Mouse (Mus musculus): ENCODE measurements at regions not wholly inside any gene's neighbourhood (a gene's known extent, or its start where the extent isn't known, plus 50 kb on each side); places are given as distances from the start of the nearest gene placed in this dataset.

DNA sequence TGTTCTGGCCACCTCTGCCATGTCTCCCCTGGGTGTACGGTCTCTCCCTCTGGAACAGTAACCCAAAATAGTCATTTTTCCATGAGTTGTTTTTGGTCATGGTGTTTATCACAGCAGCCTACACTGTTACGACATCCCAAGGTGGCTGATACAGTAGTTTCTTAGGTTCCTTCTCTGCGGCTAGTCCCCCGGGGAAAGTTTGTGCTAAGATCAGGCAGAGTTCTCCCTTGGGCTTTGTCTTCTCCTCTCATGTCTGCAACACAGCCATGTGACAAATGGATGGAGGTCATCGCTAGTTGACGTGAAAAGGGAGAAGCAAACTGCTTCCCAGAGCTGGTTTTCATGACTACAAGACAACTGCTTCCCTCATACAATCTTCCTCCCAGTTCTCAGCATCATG, 56.9 kb upstream of the Serp2 start:
- no peak overlapping the region for H3K4me3 ChIP-seq (ENCODE audit: insufficient read depth, low read depth, low read length)
- 89% methylated on average over 6 of the region's 6 CpGs for WGBS
- TF ChIP-seq CTCF (IDR thresholded peaks at IDR 0.05; ENCODE audit: insufficient read depth, low read depth, low read length) = no peak
- no peak for TF ChIP-seq POLR2A (IDR thresholded peaks at IDR 0.05; ENCODE audit: insufficient read depth, low read depth, low read length)
- peaks cover 8% of the 10 kb centered on the region for H3K4me1 ChIP-seq (ENCODE audit: control insufficient read depth, insufficient read depth, low read length)
- H3K27ac ChIP-seq (ENCODE audit: insufficient read depth, low read depth, low read length) = no peak overlapping the region

DNA sequence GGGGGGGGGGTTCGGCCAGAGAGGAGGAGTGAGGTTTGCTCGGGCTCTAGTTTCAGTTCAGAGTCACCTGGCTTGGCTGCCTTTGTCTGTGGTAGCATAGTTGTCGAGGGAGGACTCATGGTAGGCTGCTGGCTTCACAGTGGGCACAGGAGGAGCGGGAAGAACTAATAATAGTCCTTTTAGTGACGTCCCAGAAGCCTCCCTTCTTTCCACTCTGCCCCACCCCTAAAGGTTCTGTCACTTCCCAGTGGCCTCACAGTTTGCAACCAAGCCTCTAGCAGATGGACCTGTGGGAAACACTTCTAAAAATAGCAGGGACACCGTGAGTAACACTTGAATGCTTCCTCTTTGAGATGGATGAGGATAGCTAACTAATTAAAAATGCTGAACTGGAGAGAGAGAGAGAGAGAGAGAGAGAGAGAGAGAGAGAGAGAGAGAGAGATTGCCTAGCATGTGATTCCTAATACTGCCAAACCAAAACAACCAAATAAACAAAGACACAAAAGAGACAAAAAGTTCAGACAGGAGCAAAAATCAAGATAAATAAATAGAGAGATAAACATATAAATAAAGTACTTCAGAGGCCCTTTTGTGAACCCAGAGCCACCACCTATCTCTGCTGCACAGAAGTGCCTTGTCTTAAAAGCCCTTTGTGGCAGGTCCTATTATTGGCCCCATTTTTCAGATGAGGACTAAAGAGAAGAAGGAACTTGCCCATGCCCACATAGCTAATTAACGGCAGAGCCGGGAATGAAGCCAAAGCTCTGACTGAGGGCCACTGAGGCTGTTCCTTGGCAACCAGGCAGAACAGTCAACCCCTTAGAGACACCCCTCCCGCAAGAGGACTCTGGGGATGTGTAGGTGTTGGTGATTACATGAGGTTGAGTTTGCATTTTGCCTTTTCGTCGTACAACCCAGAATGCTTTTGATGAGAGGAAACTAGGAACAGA, 54.0 kb upstream of the Serp2 start:
- 13% methylated on average over 11 of the region's 11 CpGs for WGBS
- Histone ChIP-seq H3K27ac (ENCODE audit: insufficient read depth, low read depth, low read length) (0 out of 2 replicates have a peak overlapping the region, but pooled peaks have one; percentile 25), H3K4me3 (ENCODE audit: insufficient read depth, low read depth, low read length) (no peak overlapping the region), H3K4me1 (ENCODE audit: control insufficient read depth, insufficient read depth, low read length) (peaks cover 14% of the 10 kb centered on the region)
- TF ChIP-seq POLR2A (IDR thresholded peaks at IDR 0.05; ENCODE audit: insufficient read depth, low read depth, low read length) (no peak), CTCF (IDR thresholded peaks at IDR 0.05; ENCODE audit: insufficient read depth, low read depth, low read length) (no peak)

All from olfactory bulb, adult 2 months (tissue).